Mouse (Mus musculus) liver, embryonic 15.5 days (tissue): ENCODE data around the gene Cacna1d. TPM values are rescaled to one million over a fixed set of nuclear protein-coding genes. Genes with fewer than 3 reads are reported as not detected.

Experiments
- ATAC-seq: fragments of 200-750 bp; cut with Nextera tagmentation; 2 replicates; pipeline ENCODE4 v1.8.0; 2017; ENCODE audit warnings: moderate number of reproducible peaks, mild to moderate bottlenecking, moderate library complexity; ENCODE audit not compliant: insufficient read depth
- H3K27ac ChIP-seq: fragments of 300-500 bp; sonication (generic); replicated peaks from 2 replicates; pipeline ENCODE4 v1.5.1; 2015; ENCODE audit warnings: mild to moderate bottlenecking, inconsistent platforms
- H3K27me3 ChIP-seq: fragments of 300-500 bp; sonication (generic); 2 replicates; pipeline ENCODE4 v1.6.1; 2015; ENCODE audit warnings: mild to moderate bottlenecking, inconsistent platforms
- H3K36me3 ChIP-seq: fragments of 300-500 bp; sonication (generic); replicated peaks from 2 replicates; pipeline ENCODE4 v1.6.1; 2015; ENCODE audit warnings: moderate library complexity, mild to moderate bottlenecking, inconsistent platforms
- H3K4me1 ChIP-seq: fragments of 300-500 bp; sonication (generic); replicated peaks from 2 replicates; pipeline ENCODE4 v1.6.1; 2015; ENCODE audit warnings: inconsistent platforms
- H3K4me2 ChIP-seq: fragments of 300-500 bp; sonication (generic); 2 replicates; pipeline ENCODE4 v1.6.1; 2015; ENCODE audit warnings: moderate library complexity, mild to moderate bottlenecking, inconsistent platforms
- H3K4me3 ChIP-seq: fragments of 300-500 bp; sonication (generic); replicated peaks from 2 replicates; pipeline ENCODE4 v1.5.1; 2015; ENCODE audit warnings: mild to moderate bottlenecking, inconsistent platforms
- H3K9ac ChIP-seq: fragments of 300-500 bp; sonication (generic); 2 replicates; pipeline ENCODE4 v1.6.1; 2015; ENCODE audit warnings: moderate library complexity, mild to moderate bottlenecking, inconsistent platforms
- H3K9me3 ChIP-seq: fragments of 300-500 bp; sonication (generic); replicated peaks from 2 replicates; pipeline ENCODE4 v1.6.1; 2016; ENCODE audit warnings: inconsistent platforms
- WGBS: fragments of 180-500 bp; shearing (Covaris S2); methylation state at CpG from one replicate; pipeline ENCODE4 v1.1.7; 2015; ENCODE audit warnings: mixed read lengths; ENCODE audit not compliant: insufficient replicate concordance; 5-methylcytosine and 5-hydroxymethylcytosine counted together
- polyA plus RNA-seq: library from polyadenylated mRNA; unstranded; fragments of >200 nt; fragmentation: Nextera tagmentation; extraction: Ambion mirVana; gene quantifications from 2 replicates; pipeline ENCODE4 v1.2.1, GENCODE M21; 2015

The Cacna1d gene
- polyA plus RNA-seq, 1 experiment from 2014 or later = 0.17 TPM

- WGBS = 62% methylated on average over 7 of the region's 7 CpGs
- Histone ChIP-seq H3K9me3 (no peaks in the 10 kb centered on the region), H3K9ac (no peak overlapping the region), H3K27me3 (no peaks in the 10 kb centered on the region), H3K27ac (no peak overlapping the region), H3K36me3 (no peaks in the 10 kb centered on the region), H3K4me3 (no peak overlapping the region), H3K4me1 (no peaks in the 10 kb centered on the region), H3K4me2 (no peak overlapping the region)
- no peak for ATAC-seq
These were observed 415.9 kb downstream of the Cacna1d start for GRCm38 (mm10) chr14:30075268-30075887.

- H3K36me3 ChIP-seq = no peaks in the 10 kb centered on the region
- ATAC-seq = no peak
These were observed 422.7 kb downstream of the Cacna1d start for GRCm38 (mm10) chr14:30068566-30068965.

GRCm38 (mm10) chr14:30066752-30067151 is 424.5 kb downstream of the Cacna1d start:
- ATAC-seq = no peak
- no peak overlapping the region for H3K27ac ChIP-seq
- H3K9ac ChIP-seq = no peak overlapping the region
- H3K4me2 ChIP-seq = no peak overlapping the region; the same call in 1 of the 2 replicates
- H3K4me1 ChIP-seq = peaks cover 37% of the 10 kb centered on the region
- H3K27me3 ChIP-seq = no peaks in the 10 kb centered on the region
- WGBS = 59% methylated on average over 12 of the region's 12 CpGs
- no peaks in the 10 kb centered on the region for H3K36me3 ChIP-seq
- no peaks in the 10 kb centered on the region for H3K9me3 ChIP-seq
- H3K4me3 ChIP-seq = no peak overlapping the region

More at GRCm38 (mm10) chr14:30068566-30068965, 422.7 kb downstream of the Cacna1d start:
- Histone ChIP-seq H3K9me3 (no peaks in the 10 kb centered on the region), H3K4me3 (no peak overlapping the region), H3K27ac (no peak overlapping the region), H3K4me1 (peaks cover 27% of the 10 kb centered on the region), H3K9ac (no peak overlapping the region), H3K4me2 (no peak overlapping the region), H3K27me3 (no peaks in the 10 kb centered on the region)
- 53% methylated on average over 3 of the region's 3 CpGs for WGBS

- Histone ChIP-seq H3K4me2 (no peak overlapping the region), H3K9ac (no peak overlapping the region), H3K4me1 (peaks cover 37% of the 10 kb centered on the region), H3K27me3 (no peaks in the 10 kb centered on the region), H3K4me3 (no peak overlapping the region), H3K36me3 (no peaks in the 10 kb centered on the region), H3K27ac (no peak overlapping the region), H3K9me3 (no peaks in the 10 kb centered on the region)
- 57% methylated on average over 2 of the region's 2 CpGs for WGBS
- no peak for ATAC-seq
These were observed 426.4 kb downstream of the Cacna1d start for GRCm38 (mm10) chr14:30064864-30065263.

GRCm38 (mm10) chr14:30056031-30056766 is 435.1 kb downstream of the Cacna1d start:
- Histone ChIP-seq H3K9ac (no peak overlapping the region), H3K4me2 (no peak overlapping the region), H3K4me1 (no peaks in the 10 kb centered on the region), H3K27ac (no peak overlapping the region), H3K27me3 (no peaks in the 10 kb centered on the region), H3K9me3 (no peaks in the 10 kb centered on the region), H3K36me3 (no peaks in the 10 kb centered on the region), H3K4me3 (no peak overlapping the region)
- 58% methylated on average over 13 of the region's 13 CpGs for WGBS
- ATAC-seq = no peak

- no peak overlapping the region for H3K4me2 ChIP-seq
- H3K27ac ChIP-seq = no peak overlapping the region
- no peak for ATAC-seq
- 42% methylated on average over 7 of the region's 7 CpGs for WGBS
- H3K27me3 ChIP-seq = no peaks in the 10 kb centered on the region
- H3K36me3 ChIP-seq = no peaks in the 10 kb centered on the region
- no peaks in the 10 kb centered on the region for H3K9me3 ChIP-seq
- H3K9ac ChIP-seq = no peak overlapping the region
- no peak overlapping the region for H3K4me3 ChIP-seq
- H3K4me1 ChIP-seq = no peaks in the 10 kb centered on the region
These were observed 436.3 kb downstream of the Cacna1d start for GRCm38 (mm10) chr14:30054922-30055321.

GRCm38 (mm10) chr14:30050280-30050679 is 441.0 kb downstream of the Cacna1d start:
- Histone ChIP-seq H3K36me3 (no peaks in the 10 kb centered on the region), H3K27me3 (no peaks in the 10 kb centered on the region), H3K4me3 (no peak overlapping the region), H3K4me2 (no peak overlapping the region), H3K9ac (no peak overlapping the region), H3K4me1 (no peaks in the 10 kb centered on the region), H3K9me3 (no peaks in the 10 kb centered on the region), H3K27ac (no peak overlapping the region)
- WGBS = 74% methylated on average over 8 of the region's 8 CpGs
- ATAC-seq = no peak

GRCm38 (mm10) chr14:30048049-30048448 is 443.2 kb downstream of the Cacna1d start:
- Histone ChIP-seq H3K27ac (no peak overlapping the region), H3K36me3 (no peaks in the 10 kb centered on the region), H3K4me3 (no peak overlapping the region), H3K4me1 (no peaks in the 10 kb centered on the region), H3K27me3 (no peaks in the 10 kb centered on the region), H3K9me3 (no peaks in the 10 kb centered on the region), H3K9ac (no peak overlapping the region), H3K4me2 (no peak overlapping the region)
- 60% methylated on average over 3 of the region's 3 CpGs for WGBS
- no peak for ATAC-seq

GRCm38 (mm10) chr14:30046976-30047375 is 444.3 kb downstream of the Cacna1d start:
- Histone ChIP-seq H3K27ac (no peak overlapping the region), H3K4me1 (no peaks in the 10 kb centered on the region), H3K4me3 (no peak overlapping the region), H3K9me3 (no peaks in the 10 kb centered on the region), H3K36me3 (no peaks in the 10 kb centered on the region), H3K4me2 (no peak overlapping the region), H3K9ac (no peak overlapping the region), H3K27me3 (no peaks in the 10 kb centered on the region)
- 72% methylated on average over 4 of the region's 4 CpGs for WGBS
- ATAC-seq = no peak

- 54% methylated on average over 8 of the region's 8 CpGs for WGBS
These were observed 445.5 kb downstream of the Cacna1d start for GRCm38 (mm10) chr14:30045704-30046220.

GRCm38 (mm10) chr14:30045239-30045638 is 446.0 kb downstream of the Cacna1d start:
- no peak overlapping the region for H3K4me2 ChIP-seq
- no peaks in the 10 kb centered on the region for H3K4me1 ChIP-seq
- WGBS = 77% methylated on average over 10 of the region's 10 CpGs
- no peak for ATAC-seq
- H3K4me3 ChIP-seq = no peak overlapping the region
- no peaks in the 10 kb centered on the region for H3K36me3 ChIP-seq
- H3K27ac ChIP-seq = no peak overlapping the region
- no peak overlapping the region for H3K9ac ChIP-seq
- no peaks in the 10 kb centered on the region for H3K9me3 ChIP-seq
- no peaks in the 10 kb centered on the region for H3K27me3 ChIP-seq

More at GRCm38 (mm10) chr14:30045704-30046220, 445.5 kb downstream of the Cacna1d start:
- no peaks in the 10 kb centered on the region for H3K4me1 ChIP-seq
- ATAC-seq = no peak
- H3K4me3 ChIP-seq = no peak overlapping the region
- no peaks in the 10 kb centered on the region for H3K9me3 ChIP-seq
- no peak overlapping the region for H3K9ac ChIP-seq
- H3K27me3 ChIP-seq = no peaks in the 10 kb centered on the region
- H3K36me3 ChIP-seq = no peaks in the 10 kb centered on the region
- H3K4me2 ChIP-seq = no peak overlapping the region
- no peak overlapping the region for H3K27ac ChIP-seq
